Mouse (Mus musculus): Measurements from ENCODE around the gene Pde4a. TPM values are rescaled to one million over a fixed set of nuclear protein-coding genes. Genes with fewer than 3 reads are reported as not detected.
A peak's percentile ranks its signal among the peaks of the same experiment; 100 is the strongest.

The Pde4a gene
- polyA plus RNA-seq (2016; fragmentation: Nextera tagmentation; extraction: Ambion mirVana): 3.8 and 5.0 TPM in 2 replicates

DNA sequence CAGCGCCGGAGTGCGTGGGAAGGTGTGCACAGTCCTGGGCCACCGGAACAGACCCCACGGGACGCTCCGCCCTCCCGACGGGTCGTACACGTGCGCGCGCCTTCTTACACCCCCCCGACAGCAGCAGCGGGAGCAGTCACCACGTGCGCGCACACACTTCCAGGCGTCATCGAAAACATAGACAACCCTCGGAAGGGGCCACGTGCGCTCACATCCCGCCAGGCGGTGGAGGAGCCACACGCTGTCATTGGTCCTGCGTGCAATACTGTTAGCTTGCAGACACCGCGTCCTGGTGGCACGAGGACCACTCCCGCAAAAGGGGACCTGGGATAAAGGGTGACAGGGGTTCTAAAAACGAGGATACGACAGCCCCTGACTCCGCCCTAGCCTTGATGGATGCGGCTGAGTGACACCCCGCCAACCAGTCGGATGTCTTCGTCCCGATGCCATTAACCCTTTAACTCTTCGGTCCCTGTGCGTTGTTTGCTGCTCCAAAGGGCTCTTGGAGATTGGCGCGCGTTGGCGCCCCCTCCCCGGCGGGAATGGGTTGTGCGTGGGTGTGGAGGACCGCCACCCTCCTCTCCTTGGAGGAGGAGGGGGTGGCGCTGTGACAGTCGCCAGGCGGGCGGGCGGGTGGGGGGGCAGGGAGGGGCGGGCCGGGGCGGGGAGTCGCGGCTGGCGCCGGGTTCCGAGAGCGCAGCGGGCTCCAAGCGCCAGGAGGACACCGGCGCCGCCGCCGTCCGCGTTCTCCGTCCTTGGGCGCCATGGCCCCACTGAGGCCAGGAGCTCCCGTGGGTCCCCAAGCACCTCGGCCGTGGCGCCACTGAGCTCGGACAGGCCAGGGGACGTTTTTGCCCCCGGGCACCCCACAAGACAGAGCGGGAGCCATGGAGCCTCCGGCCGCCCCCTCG lies at the start of gene Pde4a:
Pde4a (plus strand) TSS at position 674 of the 911 bp plus-strand sequence.
- H3K4me1 ChIP-seq: peaks cover 58% of the 10 kb centered on the region
- under 1% methylated on average over 84 of the region's 86 CpGs for WGBS
- no peaks in the 10 kb centered on the region for H3K36me3 ChIP-seq
- peak within 1 kb of the TSS; percentile 55 for H3K4me3 ChIP-seq
- peak; percentile 42 for DNase-seq (ENCODE audit: low spot score)
- H3K27ac ChIP-seq (replicated peaks): peak within 1 kb of the TSS; percentile 33; the same call in 1 of the 2 replicates
- H3K27me3 ChIP-seq (ENCODE audit: low read depth, poor library complexity, severe bottlenecking): peaks cover 78% of the 10 kb centered on the region
- H3K9me3 ChIP-seq (replicated peaks): no peaks in the 10 kb centered on the region

DNA sequence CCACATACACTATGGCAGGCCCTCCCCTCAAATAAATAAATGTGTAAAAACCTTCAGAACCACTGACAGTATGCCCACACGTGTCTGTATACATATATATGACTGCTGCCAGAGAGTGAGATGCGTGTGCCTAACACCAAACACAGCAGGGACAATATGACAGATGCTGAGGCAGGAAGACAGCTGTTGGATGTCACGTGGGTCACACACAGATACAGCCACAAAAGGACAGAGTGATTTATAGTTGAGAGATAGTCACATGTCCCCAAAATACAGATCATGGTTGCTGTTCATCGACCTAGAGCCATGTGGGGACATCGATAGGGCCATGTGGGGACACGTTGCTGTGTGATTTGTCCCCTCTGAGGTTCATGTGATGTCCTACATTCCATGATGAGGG lies 48.4 kb upstream of the Pde4a start:
- DNase-seq (ENCODE audit: low spot score): no peak
- H3K9me3 ChIP-seq (replicated peaks): no peaks in the 10 kb centered on the region
- H3K27me3 ChIP-seq (ENCODE audit: low read depth, poor library complexity, severe bottlenecking): no peaks in the 10 kb centered on the region
- 84% methylated on average over 6 of the region's 6 CpGs for WGBS
- peaks cover 17% of the 10 kb centered on the region for H3K36me3 ChIP-seq
- H3K4me1 ChIP-seq: no peaks in the 10 kb centered on the region
- H3K27ac ChIP-seq (replicated peaks): no peak overlapping the region
- H3K4me3 ChIP-seq: no peak overlapping the region

GRCm38 (mm10) chr9:21121483-21121882 lies 44.0 kb upstream of the Pde4a start:
- WGBS: 94% methylated on average over 16 of the region's 16 CpGs
- no peaks in the 10 kb centered on the region for H3K27me3 ChIP-seq (ENCODE audit: low read depth, poor library complexity, severe bottlenecking)
- no peaks in the 10 kb centered on the region for H3K9me3 ChIP-seq (replicated peaks)
- H3K4me1 ChIP-seq: no peaks in the 10 kb centered on the region
- no peak for DNase-seq (ENCODE audit: low spot score)
- peaks cover 48% of the 10 kb centered on the region for H3K36me3 ChIP-seq
- H3K4me3 ChIP-seq: no peak overlapping the region
- H3K27ac ChIP-seq (replicated peaks): no peak overlapping the region

DNA sequence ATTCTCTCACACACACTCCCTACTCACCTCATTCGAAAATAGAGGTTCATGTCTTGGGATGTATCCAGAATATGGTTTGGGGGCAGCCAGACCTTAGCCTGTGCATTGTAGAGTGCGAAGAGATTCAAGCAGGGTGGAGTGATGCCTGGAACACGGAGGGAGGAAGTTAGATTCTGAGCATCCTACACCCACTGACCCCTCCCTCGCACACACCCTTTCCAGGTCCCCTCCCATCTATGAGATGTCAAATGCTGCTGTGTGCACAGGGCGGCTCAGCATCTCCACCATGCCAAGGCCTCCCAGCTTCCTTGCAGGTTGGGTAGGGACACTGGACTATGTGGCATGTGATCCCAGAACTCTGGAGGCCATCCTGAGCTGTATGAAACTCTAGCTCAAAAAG lies 40.7 kb upstream of the Pde4a start:
- WGBS: 82% methylated on average over 5 of the region's 5 CpGs
- DNase-seq (ENCODE audit: low spot score): no peak
- H3K27me3 ChIP-seq (ENCODE audit: low read depth, poor library complexity, severe bottlenecking): no peaks in the 10 kb centered on the region
- peaks cover 54% of the 10 kb centered on the region for H3K36me3 ChIP-seq
- no peaks in the 10 kb centered on the region for H3K4me1 ChIP-seq
- H3K4me3 ChIP-seq: no peak overlapping the region
- no peak overlapping the region for H3K27ac ChIP-seq (replicated peaks)
- H3K9me3 ChIP-seq (replicated peaks): no peaks in the 10 kb centered on the region

- H3K9me3 ChIP-seq (replicated peaks): no peaks in the 10 kb centered on the region
- peaks cover 48% of the 10 kb centered on the region for H3K36me3 ChIP-seq
- H3K27me3 ChIP-seq (ENCODE audit: low read depth, poor library complexity, severe bottlenecking): no peaks in the 10 kb centered on the region
- 92% methylated on average over 9 of the region's 9 CpGs for WGBS
- peaks cover 6% of the 10 kb centered on the region for H3K4me1 ChIP-seq
- no peak for DNase-seq (ENCODE audit: low spot score)
- H3K27ac ChIP-seq (replicated peaks): no peak overlapping the region
- no peak overlapping the region for H3K4me3 ChIP-seq
These were observed 39.8 kb upstream of the Pde4a start for GRCm38 (mm10) chr9:21125502-21126258.

GRCm38 (mm10) chr9:21126259-21126627 lies 39.3 kb upstream of the Pde4a start:
- Histone ChIP-seq H3K36me3 (peaks cover 42% of the 10 kb centered on the region), H3K9me3 (replicated peaks) (no peaks in the 10 kb centered on the region), H3K4me3 (no peak overlapping the region), H3K27ac (replicated peaks) (no peak overlapping the region), H3K4me1 (peaks cover 7% of the 10 kb centered on the region), H3K27me3 (ENCODE audit: low read depth, poor library complexity, severe bottlenecking) (no peaks in the 10 kb centered on the region)
- 88% methylated on average over 2 of the region's 2 CpGs for WGBS
- no peak for DNase-seq (ENCODE audit: low spot score)

DNA sequence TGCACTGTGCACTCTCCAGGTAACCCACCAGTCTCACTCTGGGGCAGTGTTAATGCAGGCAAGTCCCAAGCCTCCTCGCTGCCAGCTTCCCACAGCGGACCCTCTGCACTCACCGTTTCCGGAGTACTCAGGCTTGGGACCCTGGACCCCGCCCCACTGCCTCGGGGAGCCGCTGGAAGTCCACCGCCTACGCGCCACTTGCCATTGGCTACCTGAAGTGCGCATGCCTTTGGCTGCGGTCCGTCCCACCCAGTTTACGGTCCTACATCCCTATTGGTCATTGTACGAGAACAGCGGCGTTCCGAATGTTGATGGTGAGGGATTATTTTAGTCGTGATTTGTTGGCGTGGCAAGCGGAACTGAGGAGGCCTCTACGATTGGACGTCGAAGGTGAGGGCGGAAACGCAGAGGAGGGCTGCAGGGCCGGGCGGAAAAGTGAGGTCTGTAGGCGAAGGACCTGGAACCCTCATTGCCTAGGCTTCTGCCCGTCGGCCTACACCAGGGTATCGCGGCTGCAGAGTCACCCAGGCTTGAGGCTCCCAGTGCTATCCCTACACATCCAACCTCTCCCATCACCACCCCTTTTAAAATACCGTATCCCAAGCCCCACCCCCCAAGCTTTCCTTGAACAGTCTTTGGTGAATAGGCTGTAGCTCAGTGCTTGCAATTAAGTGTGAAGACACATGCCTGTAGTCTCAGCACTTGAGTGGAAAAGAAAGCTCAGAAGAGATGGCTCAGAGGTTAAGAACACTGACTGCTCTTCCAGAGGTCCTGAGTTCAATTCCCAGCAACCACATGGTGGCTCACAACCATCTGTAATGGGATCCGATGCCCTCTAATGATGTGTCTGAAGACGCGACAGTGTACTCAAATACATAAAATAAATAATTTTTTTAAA lies 34.2 kb upstream of the Pde4a start, which contains the start of gene Tyk2:
Tyk2 (minus strand) TSS at position 185 of the 898 bp plus-strand sequence.
- DNase-seq (ENCODE audit: low spot score): peak; percentile 93
- Histone ChIP-seq H3K4me3 (peak within 1 kb of the TSS; percentile 71), H3K36me3 (peaks cover 8% of the 10 kb centered on the region; the same call in 1 of the 2 replicates), H3K27me3 (ENCODE audit: low read depth, poor library complexity, severe bottlenecking) (no peaks in the 10 kb centered on the region), H3K9me3 (replicated peaks) (no peaks in the 10 kb centered on the region), H3K27ac (replicated peaks) (peak within 1 kb of the TSS; percentile 82), H3K4me1 (peaks cover 9% of the 10 kb centered on the region)
- 7% methylated on average over 37 of the region's 37 CpGs for WGBS

GRCm38 (mm10) chr9:21132102-21132775 lies 33.3 kb upstream of the Pde4a start:
- Histone ChIP-seq H3K4me3 (no peak overlapping the region), H3K36me3 (peaks cover under 1% of the 10 kb centered on the region), H3K9me3 (replicated peaks) (no peaks in the 10 kb centered on the region), H3K4me1 (peaks cover 9% of the 10 kb centered on the region), H3K27ac (replicated peaks) (no peak overlapping the region), H3K27me3 (ENCODE audit: low read depth, poor library complexity, severe bottlenecking) (no peaks in the 10 kb centered on the region)
- WGBS: 87% methylated on average over 12 of the region's 12 CpGs
- DNase-seq (ENCODE audit: low spot score): no peak

- H3K27ac ChIP-seq (replicated peaks): no peak overlapping the region
- no peak for DNase-seq (ENCODE audit: low spot score)
- H3K36me3 ChIP-seq: peaks cover 10% of the 10 kb centered on the region
- H3K4me3 ChIP-seq: no peak overlapping the region
- H3K27me3 ChIP-seq (ENCODE audit: low read depth, poor library complexity, severe bottlenecking): no peaks in the 10 kb centered on the region
- WGBS: 82% methylated on average over 9 of the region's 9 CpGs
- H3K4me1 ChIP-seq: peaks cover 9% of the 10 kb centered on the region
- H3K9me3 ChIP-seq (replicated peaks): no peaks in the 10 kb centered on the region
These were observed 32.3 kb upstream of the Pde4a start for GRCm38 (mm10) chr9:21133064-21133707.

DNA sequence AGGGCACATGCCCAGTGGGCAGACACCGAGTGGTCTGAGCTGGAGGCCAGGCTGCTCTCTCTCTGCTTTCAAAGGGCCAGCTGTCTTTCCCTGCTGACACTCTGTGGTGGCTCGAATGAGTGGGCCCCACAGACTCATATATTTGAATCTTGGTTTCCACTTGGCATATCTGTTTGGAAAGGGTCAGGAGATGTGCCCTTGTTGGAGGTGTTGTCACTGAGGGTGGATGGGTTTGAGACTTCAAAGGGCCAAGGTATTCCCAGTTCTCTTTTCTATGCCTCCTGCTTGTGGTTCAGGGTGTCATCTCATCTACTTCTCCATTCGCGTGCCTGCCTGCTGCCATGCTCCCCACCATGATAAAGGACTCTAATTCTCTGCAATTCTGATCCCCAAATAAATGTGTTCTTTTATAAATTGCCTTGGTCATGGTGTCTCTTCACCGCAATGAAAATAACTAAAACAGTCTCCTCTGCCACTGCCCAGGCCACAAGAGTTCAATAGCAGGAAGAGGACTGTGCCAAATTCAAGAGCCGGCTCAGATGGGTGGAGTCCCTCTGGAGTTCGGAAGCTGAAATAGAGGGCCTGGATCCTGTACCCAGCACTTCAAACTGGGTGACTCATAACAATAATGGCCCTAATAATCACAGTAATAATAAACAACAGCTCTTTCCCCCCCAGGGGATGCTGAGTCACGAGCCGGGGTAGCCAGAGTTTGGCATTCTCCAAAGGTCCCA lies 30.8 kb upstream of the Pde4a start:
- Histone ChIP-seq H3K36me3 (peaks cover 26% of the 10 kb centered on the region), H3K27ac (replicated peaks) (no peak overlapping the region), H3K9me3 (replicated peaks) (no peaks in the 10 kb centered on the region), H3K4me3 (no peak overlapping the region), H3K27me3 (ENCODE audit: low read depth, poor library complexity, severe bottlenecking) (no peaks in the 10 kb centered on the region), H3K4me1 (peaks cover 9% of the 10 kb centered on the region)
- no peak for DNase-seq (ENCODE audit: low spot score)
- WGBS: 81% methylated on average over 9 of the region's 9 CpGs

DNA sequence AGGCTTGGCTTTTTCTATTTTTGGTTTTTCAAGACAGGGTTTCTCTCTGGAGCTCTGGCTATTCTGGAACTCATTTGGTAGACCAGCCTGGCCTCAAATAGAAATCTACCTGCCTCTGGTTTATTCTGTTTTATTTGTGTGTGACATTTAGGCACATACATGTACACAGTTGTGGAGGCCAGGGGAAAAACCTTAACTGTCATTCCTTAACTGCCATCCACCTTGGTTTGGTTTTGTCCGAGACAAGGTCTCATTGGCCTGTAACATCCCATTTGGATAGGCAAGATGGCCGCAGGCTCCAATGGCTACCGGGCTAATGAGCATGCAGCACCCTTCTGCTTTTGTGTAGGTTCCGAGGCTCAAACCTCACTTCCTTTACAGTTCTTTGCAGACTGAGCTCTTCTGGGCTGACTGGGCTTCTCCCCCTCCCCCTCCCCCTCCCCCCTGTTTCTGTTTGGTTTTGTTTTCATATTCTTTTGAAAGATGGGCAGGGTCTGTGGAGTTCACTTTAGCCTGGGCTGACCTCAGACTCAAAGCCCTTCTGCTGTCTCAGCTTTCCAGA lies 30.1 kb upstream of the Pde4a start:
- Histone ChIP-seq H3K36me3 (peaks cover 32% of the 10 kb centered on the region), H3K4me1 (peaks cover 6% of the 10 kb centered on the region), H3K27me3 (ENCODE audit: low read depth, poor library complexity, severe bottlenecking) (no peaks in the 10 kb centered on the region), H3K4me3 (no peak overlapping the region), H3K27ac (replicated peaks) (no peak overlapping the region), H3K9me3 (replicated peaks) (no peaks in the 10 kb centered on the region)
- 82% methylated on average over 4 of the region's 4 CpGs for WGBS
- DNase-seq (ENCODE audit: low spot score): no peak
